Mouse (Mus musculus) E14TG2a.4 (cell line): ENCODE measurements around the gene Rnase11.

Experiments
- CTCF ChIP-seq: conservative IDR thresholded peaks from 2 replicates; pipeline ENCODE4 v1.5.1; 2014; ENCODE audit warnings: low read length
- POU5F1 ChIP-seq: IDR thresholded peaks from 2 replicates; pipeline ENCODE4 v1.6.1; 2014; ENCODE audit warnings: low read length, borderline replicate concordance

DNA sequence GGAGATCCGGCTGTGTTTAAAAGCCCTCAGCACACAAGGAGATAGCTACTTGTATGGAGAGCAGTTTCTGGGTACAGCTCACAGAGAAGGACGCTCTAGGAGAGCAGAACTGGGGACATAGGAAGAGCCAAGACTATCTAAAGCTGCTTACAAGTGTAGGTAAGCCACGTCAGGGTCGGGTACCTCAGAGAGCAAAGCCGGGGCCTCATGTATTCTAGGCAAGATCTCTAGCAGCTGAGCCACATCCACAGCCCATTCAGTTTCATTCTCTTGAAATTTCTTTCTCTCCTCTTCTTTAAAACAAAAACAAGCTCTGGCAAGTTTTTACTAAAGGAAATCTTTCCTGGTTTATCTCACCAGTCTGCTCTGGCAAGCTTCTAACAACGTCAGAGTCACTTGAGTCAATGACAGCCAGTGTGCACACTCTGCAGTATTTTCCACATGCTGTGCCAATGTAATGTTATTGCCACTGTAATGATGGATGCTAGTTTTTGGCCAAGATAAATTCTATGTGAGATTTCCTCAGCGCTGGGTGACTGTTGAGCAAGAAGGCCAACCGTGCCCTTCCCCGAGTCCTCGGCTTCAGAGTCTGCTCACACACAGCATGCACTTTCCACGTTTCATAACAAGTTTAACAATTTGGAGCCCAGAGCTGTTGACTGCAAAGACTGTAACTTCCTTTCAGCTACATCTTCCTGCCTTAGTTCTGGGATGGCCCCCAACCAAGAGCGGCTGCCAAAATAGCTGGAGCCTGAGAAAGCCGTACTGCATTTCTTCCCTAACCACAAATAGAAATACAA, 41.8 kb downstream of the Rnase11 start:
- TF ChIP-seq CTCF (no peak), POU5F1 (no peak)
